Mouse (Mus musculus): ENCODE data around the gene Ptcd2. TPM values are rescaled to one million over a fixed set of nuclear protein-coding genes. Genes with fewer than 3 reads are reported as not detected.
A peak's percentile ranks its signal among the peaks of the same experiment; 100 is the strongest.

The Ptcd2 gene
- polyA plus RNA-seq, 1 experiment: 27.2 TPM

- Histone ChIP-seq H3K79me2 (ENCODE audit: control insufficient read depth, insufficient read depth) (no peaks in the 10 kb centered on the region), H3K79me3 (ENCODE audit: low read depth) (no peaks in the 10 kb centered on the region), H3K4me3 (ENCODE audit: insufficient read depth, poor library complexity, severe bottlenecking) (no peak overlapping the region), H3K36me3 (ENCODE audit: control insufficient read depth, insufficient read depth) (peaks cover 37% of the 10 kb centered on the region), H3K27me3 (ENCODE audit: control insufficient read depth, insufficient read depth, insufficient read length) (no peaks in the 10 kb centered on the region), H3ac (ENCODE audit: control insufficient read depth, insufficient read length, low read depth) (peak overlapping the region; percentile 35)
- TF ChIP-seq FOSL1 (IDR thresholded peaks at IDR 0.05; ENCODE audit: insufficient read depth, low read length, poor library complexity, severe bottlenecking): no peak
- peak; percentile 37 for TF ChIP-seq MYOD1 (IDR thresholded peaks at IDR 0.05; ENCODE audit: control insufficient read depth, insufficient read length, low read depth)
Observed at GRCm38 (mm10) chr13:99366422-99367175, 22.1 kb upstream of the Ptcd2 start.

GRCm38 (mm10) chr13:99363866-99364265, 19.4 kb upstream of the Ptcd2 start:
- Histone ChIP-seq H3ac (ENCODE audit: control insufficient read depth, insufficient read length, low read depth) (no peak overlapping the region), H3K79me3 (ENCODE audit: low read depth) (peaks cover 1% of the 10 kb centered on the region), H3K27me3 (ENCODE audit: control insufficient read depth, insufficient read depth, insufficient read length) (no peaks in the 10 kb centered on the region), H3K4me3 (ENCODE audit: insufficient read depth, poor library complexity, severe bottlenecking) (no peak overlapping the region), H3K36me3 (ENCODE audit: control insufficient read depth, insufficient read depth) (peaks cover 37% of the 10 kb centered on the region), H3K79me2 (ENCODE audit: control insufficient read depth, insufficient read depth) (no peaks in the 10 kb centered on the region)
- TF ChIP-seq MYOG (IDR thresholded peaks at IDR 0.05; ENCODE audit: control insufficient read depth, extremely low read depth, insufficient read length) (no peak), MYOD1 (IDR thresholded peaks at IDR 0.05; ENCODE audit: control insufficient read depth, insufficient read length, low read depth) (no peak), CEBPB (IDR thresholded peaks at IDR 0.05; ENCODE audit: low read depth) (no peak), CTCF (IDR thresholded peaks at IDR 0.05; ENCODE audit: control insufficient read depth, insufficient read depth, insufficient read length) (no peak), USF1 (IDR thresholded peaks at IDR 0.05; ENCODE audit: low read depth) (no peak), MAX (IDR thresholded peaks at IDR 0.05) (no peak), FOSL1 (IDR thresholded peaks at IDR 0.05; ENCODE audit: insufficient read depth, low read length, poor library complexity, severe bottlenecking) (no peak)

- Histone ChIP-seq H3K79me3 (ENCODE audit: low read depth) (peaks cover 6% of the 10 kb centered on the region), H3K4me3 (ENCODE audit: insufficient read depth, poor library complexity, severe bottlenecking) (no peak overlapping the region), H3K79me2 (ENCODE audit: control insufficient read depth, insufficient read depth) (peaks cover 20% of the 10 kb centered on the region), H3ac (ENCODE audit: control insufficient read depth, insufficient read length, low read depth) (no peak overlapping the region), H3K36me3 (ENCODE audit: control insufficient read depth, insufficient read depth) (peaks cover 18% of the 10 kb centered on the region), H3K27me3 (ENCODE audit: control insufficient read depth, insufficient read depth, insufficient read length) (no peaks in the 10 kb centered on the region)
- TF ChIP-seq CEBPB (IDR thresholded peaks at IDR 0.05; ENCODE audit: low read depth) (no peak), MYOD1 (IDR thresholded peaks at IDR 0.05; ENCODE audit: control insufficient read depth, insufficient read length, low read depth) (no peak), MAX (IDR thresholded peaks at IDR 0.05) (no peak), USF1 (IDR thresholded peaks at IDR 0.05; ENCODE audit: low read depth) (no peak), CTCF (IDR thresholded peaks at IDR 0.05; ENCODE audit: control insufficient read depth, insufficient read depth, insufficient read length) (no peak), FOSL1 (IDR thresholded peaks at IDR 0.05; ENCODE audit: insufficient read depth, low read length, poor library complexity, severe bottlenecking) (no peak), MYOG (IDR thresholded peaks at IDR 0.05; ENCODE audit: control insufficient read depth, extremely low read depth, insufficient read length) (no peak)
Observed at GRCm38 (mm10) chr13:99358921-99359320, 14.4 kb upstream of the Ptcd2 start.

- peaks cover 12% of the 10 kb centered on the region for H3K36me3 ChIP-seq (ENCODE audit: control insufficient read depth, insufficient read depth)
- H3K79me3 ChIP-seq (ENCODE audit: low read depth): peaks cover 6% of the 10 kb centered on the region
- no peak for TF ChIP-seq MAX (IDR thresholded peaks at IDR 0.05)
- TF ChIP-seq CEBPB (IDR thresholded peaks at IDR 0.05; ENCODE audit: low read depth): no peak
- TF ChIP-seq MYOG (IDR thresholded peaks at IDR 0.05; ENCODE audit: control insufficient read depth, extremely low read depth, insufficient read length): no peak
- TF ChIP-seq FOSL1 (IDR thresholded peaks at IDR 0.05; ENCODE audit: insufficient read depth, low read length, poor library complexity, severe bottlenecking): no peak
- TF ChIP-seq USF1 (IDR thresholded peaks at IDR 0.05; ENCODE audit: low read depth): no peak
- no peak for TF ChIP-seq CTCF (IDR thresholded peaks at IDR 0.05; ENCODE audit: control insufficient read depth, insufficient read depth, insufficient read length)
- no peaks in the 10 kb centered on the region for H3K27me3 ChIP-seq (ENCODE audit: control insufficient read depth, insufficient read depth, insufficient read length)
- H3K4me3 ChIP-seq (ENCODE audit: insufficient read depth, poor library complexity, severe bottlenecking): no peak overlapping the region
- H3ac ChIP-seq (ENCODE audit: control insufficient read depth, insufficient read length, low read depth): no peak overlapping the region
- H3K79me2 ChIP-seq (ENCODE audit: control insufficient read depth, insufficient read depth): peaks cover 22% of the 10 kb centered on the region
Observed at GRCm38 (mm10) chr13:99356428-99357265, 12.1 kb upstream of the Ptcd2 start.

GRCm38 (mm10) chr13:99355861-99356260, 11.4 kb upstream of the Ptcd2 start:
- no peak overlapping the region for H3ac ChIP-seq (ENCODE audit: control insufficient read depth, insufficient read length, low read depth)
- TF ChIP-seq MAX (IDR thresholded peaks at IDR 0.05): no peak
- TF ChIP-seq FOSL1 (IDR thresholded peaks at IDR 0.05; ENCODE audit: insufficient read depth, low read length, poor library complexity, severe bottlenecking): no peak
- no peak for TF ChIP-seq MYOG (IDR thresholded peaks at IDR 0.05; ENCODE audit: control insufficient read depth, extremely low read depth, insufficient read length)
- TF ChIP-seq CTCF (IDR thresholded peaks at IDR 0.05; ENCODE audit: control insufficient read depth, insufficient read depth, insufficient read length): no peak
- no peak for TF ChIP-seq CEBPB (IDR thresholded peaks at IDR 0.05; ENCODE audit: low read depth)
- no peak for TF ChIP-seq MYOD1 (IDR thresholded peaks at IDR 0.05; ENCODE audit: control insufficient read depth, insufficient read length, low read depth)
- TF ChIP-seq USF1 (IDR thresholded peaks at IDR 0.05; ENCODE audit: low read depth): no peak
- H3K4me3 ChIP-seq (ENCODE audit: insufficient read depth, poor library complexity, severe bottlenecking): no peak overlapping the region
- H3K36me3 ChIP-seq (ENCODE audit: control insufficient read depth, insufficient read depth): peaks cover 20% of the 10 kb centered on the region
- H3K79me3 ChIP-seq (ENCODE audit: low read depth): peaks cover 6% of the 10 kb centered on the region
- no peaks in the 10 kb centered on the region for H3K27me3 ChIP-seq (ENCODE audit: control insufficient read depth, insufficient read depth, insufficient read length)
- peaks cover 22% of the 10 kb centered on the region for H3K79me2 ChIP-seq (ENCODE audit: control insufficient read depth, insufficient read depth)
